16 mouse cellular contexts compared by ENCODE assay signal in genomic region chr7:66260295-66260694, GRCm38 (mm10).
DNase-seq lines count a peak whose midpoint lies in the region; ATAC-seq and TF ChIP-seq lines count a peak whose summit lies in the region.
"Had no signal": no experiment of that assay in that cellular context is flagged by ENCODE, and none has a peak within 500 bp of the region (broad histone marks: within the 10 kb centered on the region; RNA-seq: fewer than 3 reads in every experiment).

No protein-coding gene starts in this region.

- DNase-seq in heart, adult 11 months: peak; percentile 60
- no peak for DNase-seq in heart, postnatal 4 days
- DNase-seq in midbrain, embryonic 11.5 days (ENCODE audit: low spot score, missing footprints): peak; percentile 51
- peak; percentile 35 to 58 for DNase-seq in cerebellum, adult 18-20 months
- DNase-seq in cerebellum, postnatal 25 days: peak; percentile 61 to 68
- DNase-seq in right cerebral cortex, postnatal 36 days (ENCODE audit: low spot score in 2 of 2): no peak
- DNase-seq in thymus, adult 2 months: no peak
- DNase-seq: B cell, adult 2 months had no signal

- H3K27me3 ChIP-seq in midbrain, embryonic 11.5 days (ENCODE audit: control insufficient read depth, insufficient read depth, low read length): no peaks in the 10 kb centered on the region
- no peaks in the 10 kb centered on the region for H3K27me3 ChIP-seq in midbrain, embryonic 13.5 days
- H3K27me3 ChIP-seq in thymus, adult 2 months (ENCODE audit: control insufficient read depth, insufficient read depth, low read length): no peaks in the 10 kb centered on the region
- H3K27me3 ChIP-seq: heart, embryonic 13.5 days; hindbrain, embryonic 15.5 days; limb, embryonic 12.5 days; liver, embryonic 12.5 days; midbrain, embryonic 12.5 days had no signal

- no peak overlapping the region for H3K4me2 ChIP-seq in midbrain, embryonic 11.5 days
- H3K4me2 ChIP-seq in midbrain, embryonic 13.5 days (replicated peaks): no peak overlapping the region
- H3K4me2 ChIP-seq: heart, embryonic 13.5 days; hindbrain, embryonic 15.5 days; limb, embryonic 12.5 days; liver, embryonic 12.5 days; lung, embryonic 14.5 days; midbrain, embryonic 12.5 days had no signal

- no peaks in the 10 kb centered on the region for H3K9me3 ChIP-seq in midbrain, embryonic 11.5 days (ENCODE audit: control insufficient read depth, low read length)
- H3K9me3 ChIP-seq in midbrain, embryonic 13.5 days: no peaks in the 10 kb centered on the region
- H3K9me3 ChIP-seq: heart, embryonic 13.5 days; hindbrain, embryonic 15.5 days; limb, embryonic 12.5 days; liver, embryonic 12.5 days; midbrain, embryonic 12.5 days had no signal

- no peaks in the 10 kb centered on the region for H3K4me1 ChIP-seq in midbrain, embryonic 11.5 days (ENCODE audit: control insufficient read depth, insufficient read depth, low read length)
- H3K4me1 ChIP-seq in midbrain, embryonic 13.5 days (replicated peaks): peaks cover 8% of the 10 kb centered on the region
- peaks cover 28% of the 10 kb centered on the region for H3K4me1 ChIP-seq in thymus, adult 2 months (replicated peaks; ENCODE audit: control insufficient read depth, insufficient read depth, low read length)

- H3K9ac ChIP-seq in midbrain, embryonic 11.5 days (ENCODE audit: low read length): no peak overlapping the region
- H3K9ac ChIP-seq in midbrain, embryonic 13.5 days (replicated peaks): no peak overlapping the region
- H3K9ac ChIP-seq: heart, embryonic 13.5 days; hindbrain, embryonic 15.5 days; limb, embryonic 12.5 days; liver, embryonic 12.5 days; lung, embryonic 14.5 days; midbrain, embryonic 12.5 days had no signal

- TF ChIP-seq CTCF in thymus, adult 2 months (IDR thresholded peaks at IDR 0.05; ENCODE audit: borderline replicate concordance, control insufficient read depth, extremely low read depth, insufficient read depth, low read length, poor library complexity): no peak

- no peaks in the 10 kb centered on the region for H3K36me3 ChIP-seq in midbrain, embryonic 11.5 days (ENCODE audit: control insufficient read depth, insufficient read depth, low read length)
- H3K36me3 ChIP-seq in midbrain, embryonic 13.5 days: no peaks in the 10 kb centered on the region
- H3K36me3 ChIP-seq in thymus, adult 2 months (ENCODE audit: control insufficient read depth, insufficient read depth, low read length): no peaks in the 10 kb centered on the region
- H3K36me3 ChIP-seq: hindbrain, embryonic 15.5 days; midbrain, embryonic 12.5 days had no signal

- no peak for ATAC-seq in midbrain, embryonic 11.5 days (ENCODE audit: low FRiP score)
- no peak for ATAC-seq in midbrain, embryonic 13.5 days
- ATAC-seq: intestine, embryonic 16.5 days had no signal

- 86% methylated on average over 8 of the region's 8 CpGs for WGBS in midbrain, embryonic 11.5 days
- WGBS in midbrain, embryonic 13.5 days: 94% methylated on average over 8 of the region's 8 CpGs
- WGBS in thymus, adult 2 months: 96% methylated on average over 8 of the region's 8 CpGs

- H3K4me3 ChIP-seq in midbrain, embryonic 11.5 days (ENCODE audit: low read depth, low read length): no peak overlapping the region
- no peak overlapping the region for H3K4me3 ChIP-seq in midbrain, embryonic 13.5 days (replicated peaks)
- no peak overlapping the region for H3K4me3 ChIP-seq in thymus, adult 2 months (ENCODE audit: control insufficient read depth, insufficient read depth, low read length)
- H3K4me3 ChIP-seq: heart, embryonic 13.5 days; hindbrain, embryonic 15.5 days; limb, embryonic 12.5 days; liver, embryonic 12.5 days; midbrain, embryonic 12.5 days had no signal

- no peak overlapping the region for H3K27ac ChIP-seq in midbrain, embryonic 11.5 days (ENCODE audit: low read depth, low read length)
- H3K27ac ChIP-seq in midbrain, embryonic 13.5 days: no peak overlapping the region
- no peak overlapping the region for H3K27ac ChIP-seq in thymus, adult 2 months (ENCODE audit: control insufficient read depth, insufficient read depth, low read length)
- H3K27ac ChIP-seq: hindbrain, embryonic 15.5 days; limb, embryonic 12.5 days; liver, embryonic 12.5 days; midbrain, embryonic 12.5 days had no signal

- no peak for TF ChIP-seq POLR2A in thymus, adult 2 months (IDR thresholded peaks at IDR 0.05; ENCODE audit: control insufficient read depth, extremely low read depth, insufficient read depth, low read length, poor library complexity)

Comparison
In these comparisons a context has a peak if more than half of its experiments do, and no peak if none do; other contexts are left out.
1. DNase-seq: peak in heart, adult 11 months (single experiment), midbrain, embryonic 11.5 days (single experiment), cerebellum, adult 18-20 months (2 of 2) and cerebellum, postnatal 25 days (2 of 2); none in heart, postnatal 4 days (single experiment), right cerebral cortex, postnatal 36 days (0 of 2) and thymus, adult 2 months (single experiment).